Mouse (Mus musculus): ENCODE measurements around the gene Ppara. TPM values are rescaled to one million over a fixed set of nuclear protein-coding genes. Genes with fewer than 3 reads are reported as not detected.

Gene Ppara
- polyA plus RNA-seq, 3 experiments from 2014 or later = not detected

- ATAC-seq = no peak
Measured at GRCm38 (mm10) chr15:85808434-85808833, 73.7 kb downstream of the Ppara start.

- no peak for ATAC-seq
Measured at GRCm38 (mm10) chr15:85809091-85809490, 74.3 kb downstream of the Ppara start.

- no peak for ATAC-seq
Measured at GRCm38 (mm10) chr15:85810462-85810805, 75.7 kb downstream of the Ppara start.

GRCm38 (mm10) chr15:85810806-85811521 lies 76.2 kb downstream of the Ppara start:
- peak; percentile 67 for ATAC-seq

- ATAC-seq = peak; percentile 94
Measured at GRCm38 (mm10) chr15:85811535-85812277, 76.9 kb downstream of the Ppara start, which contains the start of gene Cdpf1. Gene Cdpf1 (minus strand): TSS chr15:85811697.

- no peak for ATAC-seq
Measured at GRCm38 (mm10) chr15:85813428-85813827, 78.6 kb downstream of the Ppara start.

GRCm38 (mm10) chr15:85821203-85822010 lies 86.6 kb downstream of the Ppara start, which contains the start of gene Pkdrej:
Gene Pkdrej (minus strand): TSS chr15:85821734.
- ATAC-seq = no peak

GRCm38 (mm10) chr15:85822011-85822359 lies 87.2 kb downstream of the Ppara start:
- ATAC-seq = no peak

GRCm38 (mm10) chr15:85826676-85827075 lies 91.9 kb downstream of the Ppara start:
- no peak for ATAC-seq

- ATAC-seq = no peak
Measured at GRCm38 (mm10) chr15:85828071-85828470, 93.3 kb downstream of the Ppara start.

- no peak for ATAC-seq
Measured at GRCm38 (mm10) chr15:85829470-85829869, 94.7 kb downstream of the Ppara start.

GRCm38 (mm10) chr15:85831954-85832590 lies 97.3 kb downstream of the Ppara start, which contains the start of gene Ttc38:
Gene Ttc38 (plus strand): TSS chr15:85832306.
- peak; percentile 94 for ATAC-seq

- ATAC-seq = no peak
Measured at GRCm38 (mm10) chr15:85832599-85832998, 97.8 kb downstream of the Ppara start.

GRCm38 (mm10) chr15:85835335-85835734 lies 100.6 kb downstream of the Ppara start:
- ATAC-seq = no peak

GRCm38 (mm10) chr15:85836887-85837286 lies 102.1 kb downstream of the Ppara start:
- ATAC-seq = no peak

- ATAC-seq = no peak
Measured at GRCm38 (mm10) chr15:85840983-85841382, 106.2 kb downstream of the Ppara start.

GRCm38 (mm10) chr15:85841796-85842360 lies 107.1 kb downstream of the Ppara start:
- ATAC-seq = no peak

- no peak for ATAC-seq
Measured at GRCm38 (mm10) chr15:85845071-85845470, 110.3 kb downstream of the Ppara start.

GRCm38 (mm10) chr15:85851656-85852392 lies 117.0 kb downstream of the Ppara start:
- ATAC-seq = no peak

Data from inflammation-experienced regulatory T-cells, adult 6 months (primary cell).